Mouse (Mus musculus): ENCODE data around the gene Tlx2.

Tlx2 gene

GRCm38 (mm10) chr6:83054871-83055431 is 15.1 kb downstream of the Tlx2 start, which contains the start of gene Htra2:
Gene Htra2 (minus strand): TSS chr6:83055273.
- no peak for DNase-seq (ENCODE audit: low read depth, low spot score)

GRCm38 (mm10) chr6:83054074-83054851 is 15.8 kb downstream of the Tlx2 start, which contains the start of gene Aup1:
Gene Aup1 (plus strand): TSS chr6:83054521.
- DNase-seq (ENCODE audit: low read depth, low spot score) = peak; percentile 99

- DNase-seq (ENCODE audit: low read depth, low spot score) = no peak
Measured at GRCm38 (mm10) chr6:83053136-83053960, 16.7 kb downstream of the Tlx2 start.

- DNase-seq (ENCODE audit: low read depth, low spot score) = no peak
Measured at GRCm38 (mm10) chr6:83049367-83049766, 20.7 kb downstream of the Tlx2 start.

GRCm38 (mm10) chr6:83044742-83045141 is 25.4 kb downstream of the Tlx2 start:
- DNase-seq (ENCODE audit: low read depth, low spot score) = no peak

GRCm38 (mm10) chr6:83043993-83044392 is 26.1 kb downstream of the Tlx2 start:
- DNase-seq (ENCODE audit: low read depth, low spot score) = no peak

GRCm38 (mm10) chr6:83043561-83043960 is 26.5 kb downstream of the Tlx2 start:
- no peak for DNase-seq (ENCODE audit: low read depth, low spot score)

GRCm38 (mm10) chr6:83040601-83041000 is 29.5 kb downstream of the Tlx2 start:
- no peak for DNase-seq (ENCODE audit: low read depth, low spot score)

- peak; percentile 88 for DNase-seq (ENCODE audit: low read depth, low spot score)
Measured at GRCm38 (mm10) chr6:83038496-83039012, 31.5 kb downstream of the Tlx2 start.

- no peak for DNase-seq (ENCODE audit: low read depth, low spot score)
Measured at GRCm38 (mm10) chr6:83037188-83037587, 32.9 kb downstream of the Tlx2 start.

GRCm38 (mm10) chr6:83034463-83035055 is 35.5 kb downstream of the Tlx2 start:
- no peak for DNase-seq (ENCODE audit: low read depth, low spot score)

- peak; percentile 62 for DNase-seq (ENCODE audit: low read depth, low spot score)
Measured at GRCm38 (mm10) chr6:83033249-83034185, 36.6 kb downstream of the Tlx2 start, which contains the start of the genes Dok1 and Loxl3. Gene Dok1 (minus strand): TSS chr6:83033471. Gene Loxl3 (plus strand): TSS chr6:83034173.

GRCm38 (mm10) chr6:83032769-83033191 is 37.3 kb downstream of the Tlx2 start:
- DNase-seq (ENCODE audit: low read depth, low spot score) = no peak

- no peak for DNase-seq (ENCODE audit: low read depth, low spot score)
Measured at GRCm38 (mm10) chr6:83031921-83032590, 38.0 kb downstream of the Tlx2 start.

GRCm38 (mm10) chr6:83031111-83031510 is 39.0 kb downstream of the Tlx2 start:
- no peak for DNase-seq (ENCODE audit: low read depth, low spot score)

GRCm38 (mm10) chr6:83029777-83030176 is 40.3 kb downstream of the Tlx2 start:
- DNase-seq (ENCODE audit: low read depth, low spot score) = no peak

GRCm38 (mm10) chr6:83027706-83028105 is 42.4 kb downstream of the Tlx2 start:
- DNase-seq (ENCODE audit: low read depth, low spot score) = no peak

GRCm38 (mm10) chr6:83027293-83027692 is 42.8 kb downstream of the Tlx2 start:
- no peak for DNase-seq (ENCODE audit: low read depth, low spot score)

- no peak for DNase-seq (ENCODE audit: low read depth, low spot score)
Measured at GRCm38 (mm10) chr6:83025221-83025620, 44.9 kb downstream of the Tlx2 start.

- DNase-seq (ENCODE audit: low read depth, low spot score) = no peak
Measured at GRCm38 (mm10) chr6:83024421-83024820, 45.7 kb downstream of the Tlx2 start.
